Mouse (Mus musculus): ENCODE results near the gene Dnaaf2. TPM values are rescaled to one million over a fixed set of nuclear protein-coding genes. Genes with fewer than 3 reads are reported as not detected.

Dnaaf2 gene
- total RNA-seq, 1 experiment from 2014 or later: 11.3 TPM

- ATAC-seq (replicated peaks in 1 of 2; ENCODE audit: insufficient read depth in 1 of 2, low FRiP score in 2 of 2, low TSS enrichment in 1 of 2, low read depth in 1 of 2, poor library complexity in 2 of 2, severe bottlenecking in 2 of 2): no peak
Measured at GRCm38 (mm10) chr12:69207926-69208325, 9.7 kb upstream of the Dnaaf2 start.

GRCm38 (mm10) chr12:69207396-69207795 is 9.2 kb upstream of the Dnaaf2 start:
- ATAC-seq (replicated peaks in 1 of 2; ENCODE audit: insufficient read depth in 1 of 2, low FRiP score in 2 of 2, low TSS enrichment in 1 of 2, low read depth in 1 of 2, poor library complexity in 2 of 2, severe bottlenecking in 2 of 2): no peak

GRCm38 (mm10) chr12:69204052-69204833 is 6.0 kb upstream of the Dnaaf2 start, which contains the start of gene Gm49384:
Gene Gm49384, minus strand, starts transcription at chr12:69204267.
- no peak for ATAC-seq (replicated peaks in 1 of 2; ENCODE audit: insufficient read depth in 1 of 2, low FRiP score in 2 of 2, low TSS enrichment in 1 of 2, low read depth in 1 of 2, poor library complexity in 2 of 2, severe bottlenecking in 2 of 2)

GRCm38 (mm10) chr12:69198985-69199384 is 756 bp upstream of the Dnaaf2 start:
- no peak for ATAC-seq (replicated peaks in 1 of 2; ENCODE audit: insufficient read depth in 1 of 2, low FRiP score in 2 of 2, low TSS enrichment in 1 of 2, low read depth in 1 of 2, poor library complexity in 2 of 2, severe bottlenecking in 2 of 2)

- peak; percentile 57 for ATAC-seq (replicated peaks in 1 of 2; ENCODE audit: insufficient read depth in 1 of 2, low FRiP score in 2 of 2, low TSS enrichment in 1 of 2, low read depth in 1 of 2, poor library complexity in 2 of 2, severe bottlenecking in 2 of 2)
Measured at GRCm38 (mm10) chr12:69197378-69198163, 658 bp downstream of the Dnaaf2 start.

- ATAC-seq (replicated peaks in 1 of 2; ENCODE audit: insufficient read depth in 1 of 2, low FRiP score in 2 of 2, low TSS enrichment in 1 of 2, low read depth in 1 of 2, poor library complexity in 2 of 2, severe bottlenecking in 2 of 2): peak; percentile 55 to 76
Measured at GRCm38 (mm10) chr12:69196444-69197377, 1.5 kb downstream of the Dnaaf2 start, which contains the start of gene Gm49383. Gene Gm49383, minus strand, starts transcription at chr12:69197104.

- ATAC-seq (replicated peaks in 1 of 2; ENCODE audit: insufficient read depth in 1 of 2, low FRiP score in 2 of 2, low TSS enrichment in 1 of 2, low read depth in 1 of 2, poor library complexity in 2 of 2, severe bottlenecking in 2 of 2): no peak
Measured at GRCm38 (mm10) chr12:69192637-69193036, 5.6 kb downstream of the Dnaaf2 start.

- ATAC-seq (replicated peaks in 1 of 2; ENCODE audit: insufficient read depth in 1 of 2, low FRiP score in 2 of 2, low TSS enrichment in 1 of 2, low read depth in 1 of 2, poor library complexity in 2 of 2, severe bottlenecking in 2 of 2): no peak
Measured at GRCm38 (mm10) chr12:69191396-69191795, 6.8 kb downstream of the Dnaaf2 start.

- ATAC-seq (replicated peaks in 1 of 2; ENCODE audit: insufficient read depth in 1 of 2, low FRiP score in 2 of 2, low TSS enrichment in 1 of 2, low read depth in 1 of 2, poor library complexity in 2 of 2, severe bottlenecking in 2 of 2): no peak
Measured at GRCm38 (mm10) chr12:69190522-69190921, 7.7 kb downstream of the Dnaaf2 start.

GRCm38 (mm10) chr12:69190074-69190473 is 8.2 kb downstream of the Dnaaf2 start:
- no peak for ATAC-seq (replicated peaks in 1 of 2; ENCODE audit: insufficient read depth in 1 of 2, low FRiP score in 2 of 2, low TSS enrichment in 1 of 2, low read depth in 1 of 2, poor library complexity in 2 of 2, severe bottlenecking in 2 of 2)

- no peak for ATAC-seq (replicated peaks in 1 of 2; ENCODE audit: insufficient read depth in 1 of 2, low FRiP score in 2 of 2, low TSS enrichment in 1 of 2, low read depth in 1 of 2, poor library complexity in 2 of 2, severe bottlenecking in 2 of 2)
Measured at GRCm38 (mm10) chr12:69186811-69187471, 11.3 kb downstream of the Dnaaf2 start.

- ATAC-seq (replicated peaks in 1 of 2; ENCODE audit: insufficient read depth in 1 of 2, low FRiP score in 2 of 2, low TSS enrichment in 1 of 2, low read depth in 1 of 2, poor library complexity in 2 of 2, severe bottlenecking in 2 of 2): no peak
Measured at GRCm38 (mm10) chr12:69185371-69185770, 12.9 kb downstream of the Dnaaf2 start.

- ATAC-seq (replicated peaks in 1 of 2; ENCODE audit: insufficient read depth in 1 of 2, low FRiP score in 2 of 2, low TSS enrichment in 1 of 2, low read depth in 1 of 2, poor library complexity in 2 of 2, severe bottlenecking in 2 of 2): peak; percentile 30 to 54
Measured at GRCm38 (mm10) chr12:69184342-69185295, 13.6 kb downstream of the Dnaaf2 start.

- peak; percentile 93 for ATAC-seq (replicated peaks in 1 of 2; ENCODE audit: insufficient read depth in 1 of 2, low FRiP score in 2 of 2, low TSS enrichment in 1 of 2, low read depth in 1 of 2, poor library complexity in 2 of 2, severe bottlenecking in 2 of 2)
Measured at GRCm38 (mm10) chr12:69183583-69184308, 14.5 kb downstream of the Dnaaf2 start, which contains the start of the genes Rpl36al and Mgat2. Gene Rpl36al, minus strand, starts transcription at chr12:69184083. Gene Mgat2, plus strand, starts transcription at chr12:69184157.

GRCm38 (mm10) chr12:69181800-69182199 is 16.4 kb downstream of the Dnaaf2 start:
- ATAC-seq (replicated peaks in 1 of 2; ENCODE audit: insufficient read depth in 1 of 2, low FRiP score in 2 of 2, low TSS enrichment in 1 of 2, low read depth in 1 of 2, poor library complexity in 2 of 2, severe bottlenecking in 2 of 2): no peak
